Mouse (Mus musculus): ENCODE measurements around the gene Gatad2a.

GRCm38 (mm10) chr8:69881261-69881865 lies 114.8 kb downstream of the Gatad2a start:
- TF ChIP-seq POLR2A (IDR thresholded peaks at IDR 0.05; ENCODE audit: control insufficient read depth, extremely low read depth, insufficient read depth, low read length, poor library complexity) (no peak), CTCF (IDR thresholded peaks at IDR 0.05; ENCODE audit: borderline replicate concordance, control insufficient read depth, extremely low read depth, insufficient read depth, low read length, poor library complexity) (no peak)

Data from thymus, adult 2 months (tissue).